Mouse (Mus musculus) common myeloid progenitor, adult 5-6 weeks (primary cell): ENCODE data around the gene Gm4070. TPM values are rescaled to one million over a fixed set of nuclear protein-coding genes. Genes with fewer than 3 reads are reported as not detected.
"Not testable (repeated sequence)": the region's sequence is repeated elsewhere in the genome, so short reads cannot be mapped to it uniquely, and the experiment has no call there.

Experiments used
- ATAC-seq: replicated peaks from 2 replicates; pipeline ENCODE4 v1.8.0; 2016; ENCODE audit warnings: low read depth, mild to moderate bottlenecking, moderate TSS enrichment, inconsistent platforms; ENCODE audit not compliant: poor library complexity, severe bottlenecking
- total RNA-seq: library from RNA; stranded (forward); fragments of 200-1000, 187-1606 nt; gene quantifications from 2 replicates; pipeline ENCODE4 v1.2.3, GENCODE M21; 2017

Gene Gm4070
- 112 and 122 TPM in 2 replicates for total RNA-seq

DNA sequence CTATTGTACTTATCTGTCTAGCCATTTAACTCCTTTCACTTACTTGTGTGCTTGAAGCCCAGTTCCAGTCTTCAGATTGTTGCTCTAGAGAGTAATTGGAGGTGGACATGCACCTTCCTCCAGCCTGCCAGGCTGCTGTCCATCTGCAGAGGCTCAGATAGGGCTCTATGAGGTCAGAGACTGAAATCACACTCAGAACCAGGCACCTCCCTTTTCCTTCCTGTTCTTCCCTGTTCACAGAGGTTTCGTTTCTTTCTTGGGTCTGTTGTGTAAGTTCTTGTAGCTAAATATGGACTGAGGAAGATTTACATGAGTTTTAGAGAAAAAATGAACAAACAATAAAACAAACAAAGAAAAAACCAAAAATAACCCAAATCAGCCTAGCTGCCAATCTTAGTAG, at the start of gene Gm4070:
Gene Gm4070 (minus strand): TSS at position 156 of the 400 bp plus-strand sequence.
- ATAC-seq = peak; percentile 95

DNA sequence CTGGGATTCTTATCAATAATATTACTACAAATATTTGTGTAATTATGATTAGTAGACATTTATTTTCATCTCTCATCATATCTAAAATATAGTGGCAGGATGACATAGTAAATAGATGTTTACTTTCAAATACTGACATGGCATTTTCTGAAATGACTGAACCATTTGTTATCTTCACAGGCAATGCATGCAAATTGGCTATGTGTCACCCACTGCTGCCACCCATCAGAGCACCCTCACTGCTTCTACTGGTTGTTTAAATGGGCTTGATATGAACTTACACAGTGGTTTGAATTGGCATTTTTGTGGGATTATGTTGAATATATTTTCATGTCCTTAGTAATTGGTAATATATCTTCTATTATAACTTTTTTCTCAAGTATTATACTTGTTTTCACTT, 773 bp upstream of the Gm4070 start:
- peak; percentile 26; the same call in 1 of the 2 replicates for ATAC-seq

DNA sequence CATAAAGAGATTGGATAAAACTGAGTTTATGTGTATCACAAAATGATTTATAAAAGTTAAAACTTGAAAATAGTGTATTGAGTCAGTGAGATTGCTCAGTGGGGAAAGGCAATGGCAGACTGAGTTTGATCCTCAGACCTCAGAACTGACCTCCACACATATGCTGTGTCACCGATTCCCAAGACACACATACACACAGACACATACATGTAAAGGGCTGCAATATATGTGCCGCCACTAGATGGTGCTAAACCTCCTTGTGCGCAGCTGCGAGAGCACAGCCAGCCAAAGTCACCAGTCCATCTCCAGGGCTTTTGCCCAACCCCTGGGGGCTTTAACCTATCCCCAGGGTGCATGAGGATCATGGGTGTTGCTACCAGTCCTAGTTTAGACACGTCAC, 1.4 kb downstream of the Gm4070 start:
- ATAC-seq = peak; percentile 80

DNA sequence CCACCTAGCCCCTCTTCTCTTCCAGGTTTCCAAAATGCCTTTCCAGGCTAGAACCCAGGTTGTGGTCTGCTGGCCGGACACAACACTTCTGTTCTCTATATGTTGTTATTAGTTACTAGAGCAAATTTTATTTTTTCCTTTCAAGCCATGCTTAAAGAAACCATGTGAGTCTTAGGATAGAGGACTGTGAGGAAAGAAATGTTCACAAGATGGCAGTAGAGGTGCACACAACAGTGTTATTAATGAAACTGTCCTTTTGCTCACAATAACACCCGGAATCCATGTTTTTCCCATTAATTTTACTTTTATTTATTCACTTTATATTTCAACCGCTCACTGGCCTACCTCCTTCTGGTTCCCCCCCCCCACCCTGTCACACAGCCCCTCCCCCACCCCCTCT, 8.5 kb downstream of the Gm4070 start:
- peak; percentile 99 for ATAC-seq

DNA sequence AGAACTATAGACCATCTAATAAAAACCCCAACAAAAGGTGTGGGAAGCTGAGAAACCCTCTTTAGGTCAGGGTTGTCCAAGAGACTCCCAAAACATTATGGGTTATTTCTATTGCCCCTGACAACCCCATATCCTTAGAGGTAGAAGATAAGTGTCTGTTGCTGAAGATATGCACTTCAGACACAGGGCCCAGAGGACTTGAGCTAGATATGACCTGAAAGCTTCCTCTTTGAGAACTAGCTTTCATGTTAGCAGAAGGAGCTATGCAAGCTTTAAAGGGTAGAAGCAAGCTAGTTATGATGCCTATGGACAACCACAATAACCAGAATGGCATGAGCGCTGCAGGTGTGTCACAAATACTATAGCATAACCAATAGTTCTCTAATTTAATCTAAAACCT, 21.6 kb downstream of the Gm4070 start:
- ATAC-seq = peak; percentile 50

DNA sequence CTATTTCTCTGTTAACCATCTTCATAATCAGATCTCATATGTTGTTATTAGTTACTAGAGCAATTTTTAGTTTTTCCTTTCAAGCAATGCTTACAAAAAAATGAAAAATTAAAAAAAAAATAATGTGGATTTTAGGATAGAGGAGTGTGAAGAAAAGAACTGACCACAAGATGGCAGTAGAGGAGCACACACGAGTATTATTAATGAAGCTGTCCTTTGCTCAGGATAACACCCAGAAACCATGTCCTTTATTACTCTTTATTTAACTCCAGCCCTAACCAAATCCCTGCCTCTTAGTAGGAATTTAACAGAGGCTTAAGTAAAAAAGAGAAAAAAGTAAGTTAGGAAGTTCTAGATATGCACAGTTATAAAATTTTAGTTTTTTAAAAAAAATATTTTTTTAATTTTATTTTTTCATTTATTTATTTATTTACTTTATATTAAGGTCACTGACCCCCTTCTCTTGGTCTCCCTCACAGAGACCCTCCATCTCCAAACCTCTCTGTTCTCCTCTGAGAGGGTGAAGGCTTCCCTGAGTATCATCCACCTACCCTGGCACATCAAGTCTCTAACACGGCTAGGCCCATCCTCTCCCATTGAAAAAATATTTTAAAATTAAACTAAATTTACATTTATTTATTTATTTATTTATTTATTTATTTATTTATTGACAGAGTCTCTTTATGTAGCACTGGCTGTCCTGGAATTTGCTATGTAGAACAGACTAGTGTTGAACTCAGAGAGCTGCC, 70.0 kb downstream of the Gm4070 start:
- peak; percentile 97 for ATAC-seq

DNA sequence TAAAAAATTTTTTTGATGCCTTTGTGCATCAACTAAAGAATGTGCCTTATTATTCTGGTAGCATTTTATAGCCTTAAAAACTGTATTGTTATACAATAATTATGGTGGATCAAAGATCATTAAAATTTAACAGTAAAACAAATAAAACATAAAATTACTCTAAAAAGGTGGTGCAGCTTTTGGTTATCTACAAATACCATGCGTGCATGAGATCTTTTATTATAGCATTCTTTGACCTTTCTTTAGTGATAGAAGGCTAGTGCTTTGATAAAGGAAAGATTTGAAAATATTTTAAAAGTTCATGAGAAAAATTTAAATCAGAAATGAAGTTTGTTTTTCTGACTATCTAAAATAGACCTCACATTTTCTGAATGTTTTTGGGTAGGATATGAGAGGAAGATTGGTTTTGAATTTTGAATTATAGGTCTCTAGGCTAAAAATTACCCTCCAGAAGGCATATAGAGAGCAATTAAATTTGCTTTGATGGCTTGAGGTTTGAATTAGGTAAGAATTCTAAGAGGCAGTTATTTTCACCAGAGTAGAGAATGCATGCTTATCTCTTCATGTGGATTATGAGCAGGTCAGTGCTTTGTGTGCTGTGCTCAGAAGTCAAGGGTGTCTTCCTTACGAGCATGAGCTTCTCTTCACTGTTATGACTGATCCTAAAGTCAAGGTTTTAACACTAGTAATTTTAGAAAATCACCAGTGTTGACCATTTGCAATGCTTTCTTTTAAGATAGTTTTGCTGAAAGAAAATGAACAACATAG, 73.9 kb downstream of the Gm4070 start:
- ATAC-seq = not testable (repeated sequence)

DNA sequence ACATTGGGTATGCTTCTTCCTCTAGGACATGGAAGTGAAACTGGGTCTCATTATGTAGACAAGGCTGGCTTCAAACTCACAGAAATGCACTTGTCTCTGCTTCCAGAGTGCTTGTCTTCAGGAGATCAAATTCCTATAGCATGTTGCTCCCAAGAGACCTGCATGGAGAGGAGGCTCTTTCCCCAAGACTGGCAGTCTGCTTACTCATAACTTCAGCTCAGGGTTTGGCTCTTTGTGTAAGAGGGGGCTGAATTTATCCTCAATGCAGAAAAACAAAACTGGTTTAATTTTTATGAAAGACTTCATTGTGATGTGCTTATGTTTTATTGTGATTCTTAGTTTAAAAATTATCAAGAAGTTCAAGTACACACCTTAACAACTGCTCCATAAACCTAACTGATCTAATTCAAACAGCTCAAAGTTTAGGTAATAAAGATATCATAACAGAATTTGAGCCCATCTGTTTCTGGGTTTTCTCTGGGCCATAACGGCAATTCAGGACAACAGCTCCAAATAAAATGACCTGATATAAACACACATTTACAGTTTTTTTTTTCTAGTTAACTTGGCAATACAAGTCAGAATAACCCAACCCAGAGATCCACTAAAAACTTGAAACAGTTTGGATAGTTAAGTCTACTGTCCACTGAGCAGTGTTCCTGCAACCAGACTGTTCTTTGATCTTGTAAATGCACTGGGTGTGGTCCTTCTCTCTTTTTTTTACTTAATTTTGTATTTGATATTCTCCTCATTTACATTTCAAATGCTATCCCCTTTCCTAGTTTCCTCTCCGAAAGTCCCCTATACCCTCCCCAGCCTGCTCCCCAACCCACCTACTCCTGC, 97.8 kb downstream of the Gm4070 start:
- not testable (repeated sequence) for ATAC-seq

Other genes with a start within 250 kb of the Gm4070 start
- 100 and 110 TPM in 2 replicates for gene Ilk, start 217.4 kb downstream of the Gm4070 start, total RNA-seq
- 26.5 and 32.6 TPM in 2 replicates for gene Rrp8, start 216.6 kb downstream of the Gm4070 start, total RNA-seq
- gene Taf10, start 209.6 kb downstream of the Gm4070 start, total RNA-seq = 179 and 220 TPM in 2 replicates
- 18.3 and 25.7 TPM in 2 replicates for gene Tpp1, start 201.7 kb downstream of the Gm4070 start, total RNA-seq
- gene Dchs1, start 166.3 kb downstream of the Gm4070 start, total RNA-seq = 0.18 TPM in 1 of 2 replicates, not detected in the other
- 27.6 and 53.7 TPM in 2 replicates for gene Mrpl17, start 142.9 kb downstream of the Gm4070 start, total RNA-seq